Mouse (Mus musculus) urinary bladder, postnatal 14 days (tissue): ENCODE results near the gene Cd274.

ENCODE experiments used
- DNase-seq: peaks from one replicate; pipeline ENCODE4 v3.0.0; 2021; ENCODE audit warnings: low spot score

Cd274 gene

GRCm38 (mm10) chr19:29430953-29431352, 63.7 kb downstream of the Cd274 start:
- DNase-seq: no peak

DNA sequence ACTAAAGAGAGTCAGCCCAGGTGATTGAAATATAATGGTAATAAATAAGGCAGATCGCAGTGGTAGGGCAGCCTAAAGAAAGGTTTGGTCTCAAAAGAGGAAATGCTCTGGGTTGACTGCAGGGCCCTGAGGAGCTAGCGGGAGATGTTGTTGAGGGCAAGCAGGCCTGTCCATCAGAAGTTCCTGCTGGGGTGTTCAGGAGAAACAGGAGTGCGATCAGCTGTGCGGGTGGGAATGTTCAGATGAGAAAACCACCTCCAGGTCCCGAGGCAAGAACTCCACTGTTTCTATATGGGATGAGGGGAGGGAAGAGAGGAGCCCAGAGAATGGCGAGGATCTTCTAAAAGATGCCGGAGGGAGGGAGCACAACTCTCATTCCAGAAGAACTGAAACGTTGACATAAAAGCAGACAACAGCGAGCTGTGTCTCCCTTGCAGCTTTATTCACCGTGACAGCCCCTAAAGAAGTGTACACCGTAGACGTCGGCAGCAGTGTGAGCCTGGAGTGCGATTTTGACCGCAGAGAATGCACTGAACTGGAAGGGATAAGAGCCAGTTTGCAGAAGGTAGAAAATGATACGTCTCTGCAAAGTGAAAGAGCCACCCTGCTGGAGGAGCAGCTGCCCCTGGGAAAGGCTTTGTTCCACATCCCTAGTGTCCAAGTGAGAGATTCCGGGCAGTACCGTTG, 69.7 kb downstream of the Cd274 start:
- DNase-seq: no peak
